Mouse (Mus musculus) spleen, postnatal 10 days (tissue): ENCODE results near the gene Gstp1.
A peak's percentile ranks its signal among the peaks of the same experiment; 100 is the strongest.
"Not testable (repeated sequence)": the region's sequence is repeated elsewhere in the genome, so short reads cannot be mapped to it uniquely, and the experiment has no call there.

ENCODE experiments used
- DNase-seq, 2 experiments: peaks; one replicate each; pipeline ENCODE4 v3.0.0; 2021 to 2022; ENCODE audit warnings: low spot score in 2 of 2

The Gstp1 gene

DNA sequence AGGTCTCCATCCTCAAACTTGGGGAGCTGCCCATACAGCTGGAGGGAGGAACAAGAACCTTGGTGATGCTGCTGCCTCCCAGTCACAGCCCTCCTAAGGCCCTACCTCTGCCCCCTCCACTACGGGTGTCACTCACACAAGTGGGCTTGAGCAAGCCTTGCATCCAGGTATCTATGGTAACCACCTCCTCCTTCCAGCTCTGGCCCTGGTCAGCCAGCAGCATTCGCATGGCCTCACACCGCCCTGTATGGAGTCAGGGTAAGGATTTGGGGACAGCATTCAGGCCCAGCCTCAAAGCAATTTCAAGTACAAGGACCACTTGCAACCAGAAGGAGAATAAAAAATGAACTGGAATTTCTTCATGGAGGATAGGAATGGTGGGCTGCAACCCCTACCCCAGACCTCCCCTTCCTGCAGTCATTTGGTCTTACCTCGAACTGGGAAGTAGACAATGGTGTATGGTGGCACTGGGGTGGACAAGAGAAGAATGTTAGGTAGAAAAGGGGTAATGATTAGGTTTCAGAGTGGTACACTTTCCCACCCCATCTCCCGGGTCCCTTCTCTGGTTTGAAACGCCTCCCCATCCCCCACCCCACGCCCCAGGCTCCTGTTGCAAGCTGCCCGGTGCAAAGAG is 514 bp downstream of the Gstp1 start:
- not testable (repeated sequence) for DNase-seq

GRCm38 (mm10) chr19:4036327-4037045 is 1.3 kb downstream of the Gstp1 start:
- no peak for DNase-seq

GRCm38 (mm10) chr19:4033742-4034141 is 4.0 kb downstream of the Gstp1 start:
- no peak for DNase-seq

GRCm38 (mm10) chr19:4033298-4033697 is 4.5 kb downstream of the Gstp1 start:
- DNase-seq = no peak

DNA sequence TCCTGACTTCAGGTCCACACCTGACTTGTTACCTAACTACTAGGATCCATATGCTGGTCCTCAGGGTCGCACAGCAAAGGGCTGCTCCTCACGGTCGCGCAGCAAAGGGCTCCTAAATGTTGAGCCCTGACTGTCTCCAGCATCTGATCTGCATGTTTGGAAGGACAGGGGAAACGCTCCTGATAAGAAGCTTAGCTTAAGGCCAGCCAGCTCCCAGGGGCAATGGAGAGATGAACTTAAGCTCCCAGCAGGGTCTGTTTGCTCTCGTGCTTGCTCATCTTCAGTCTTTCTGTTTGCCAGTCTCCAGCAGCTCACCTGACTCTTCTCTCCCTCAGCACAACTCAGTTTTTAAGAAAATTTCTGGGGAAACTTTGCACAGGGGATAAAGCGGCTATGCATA is 5.1 kb downstream of the Gstp1 start:
- no peak for DNase-seq

DNA sequence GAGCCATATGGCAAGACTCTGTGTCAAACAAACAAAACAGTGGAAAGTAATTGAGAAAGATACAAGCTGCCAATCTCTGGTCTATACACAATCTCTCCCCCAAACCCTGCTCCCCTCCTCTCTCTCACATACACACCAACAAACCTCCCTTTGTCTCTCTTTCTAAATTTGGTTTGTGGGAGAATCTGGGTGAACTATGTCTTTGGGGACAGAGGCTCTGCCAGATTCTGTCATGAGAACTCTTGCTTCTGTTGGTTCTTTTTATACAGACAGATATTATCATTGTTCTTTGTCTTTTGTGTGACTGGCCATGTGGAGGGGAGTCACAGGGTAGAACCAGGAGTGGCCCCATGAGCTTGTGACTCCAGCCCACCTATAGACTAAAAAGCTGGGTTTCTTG is 10.2 kb downstream of the Gstp1 start:
- DNase-seq = no peak

GRCm38 (mm10) chr19:4023185-4023584 is 14.6 kb downstream of the Gstp1 start:
- DNase-seq = no peak

GRCm38 (mm10) chr19:4018743-4019583 is 18.8 kb downstream of the Gstp1 start:
- DNase-seq = peak; percentile 45 to 79

DNA sequence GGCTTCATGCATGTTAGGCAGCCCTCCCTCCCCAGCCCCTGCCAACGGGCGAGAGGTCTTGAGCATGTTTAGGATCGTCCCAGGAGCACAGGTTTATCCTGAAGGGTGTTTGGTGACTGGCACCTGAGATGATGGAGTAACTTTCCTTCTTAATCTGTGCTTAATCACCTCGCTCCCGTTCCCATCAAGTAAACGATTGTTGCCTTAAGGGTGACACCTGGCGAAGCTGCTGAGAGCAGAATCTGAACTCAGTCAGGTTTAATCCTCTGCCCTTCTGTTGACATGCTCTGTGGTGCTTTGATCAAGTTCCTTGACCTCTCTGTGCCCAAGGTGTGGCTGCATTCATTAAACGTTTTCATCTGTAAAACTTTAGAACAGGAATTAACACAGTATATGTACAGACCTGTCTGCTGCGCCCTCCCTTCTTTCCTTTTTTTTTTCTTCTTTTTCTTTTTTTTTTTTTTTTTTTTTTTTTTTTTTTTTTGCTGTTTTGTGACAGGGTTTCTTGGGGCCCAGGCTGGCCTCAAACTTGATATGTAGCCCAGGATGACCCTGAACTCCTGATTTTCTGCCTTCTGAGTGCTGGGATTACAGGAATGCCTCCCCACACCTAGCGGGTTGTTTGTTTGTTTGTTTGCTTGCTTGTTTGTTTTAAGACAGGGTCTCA is 19.7 kb downstream of the Gstp1 start:
- DNase-seq = no peak

DNA sequence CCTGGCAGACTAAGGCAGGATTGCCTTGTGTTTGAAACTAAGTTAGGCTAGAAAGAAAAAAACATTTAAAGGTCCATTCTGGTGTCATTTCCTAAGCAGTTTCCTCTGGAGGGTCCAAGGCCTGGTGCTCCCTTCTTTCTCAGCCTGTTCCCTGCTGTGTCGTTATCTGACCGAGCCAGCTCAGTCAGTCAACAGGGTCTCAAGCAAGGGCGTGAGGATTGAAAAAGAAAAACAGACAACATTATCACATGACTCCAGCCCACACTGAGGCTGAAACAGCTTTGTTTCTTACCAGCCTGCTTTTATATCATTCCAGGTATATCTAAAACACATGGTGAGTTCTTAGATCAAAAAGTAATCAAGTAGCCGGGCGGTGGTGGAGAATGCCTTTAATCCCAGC is 22.1 kb downstream of the Gstp1 start:
- DNase-seq = no peak

DNA sequence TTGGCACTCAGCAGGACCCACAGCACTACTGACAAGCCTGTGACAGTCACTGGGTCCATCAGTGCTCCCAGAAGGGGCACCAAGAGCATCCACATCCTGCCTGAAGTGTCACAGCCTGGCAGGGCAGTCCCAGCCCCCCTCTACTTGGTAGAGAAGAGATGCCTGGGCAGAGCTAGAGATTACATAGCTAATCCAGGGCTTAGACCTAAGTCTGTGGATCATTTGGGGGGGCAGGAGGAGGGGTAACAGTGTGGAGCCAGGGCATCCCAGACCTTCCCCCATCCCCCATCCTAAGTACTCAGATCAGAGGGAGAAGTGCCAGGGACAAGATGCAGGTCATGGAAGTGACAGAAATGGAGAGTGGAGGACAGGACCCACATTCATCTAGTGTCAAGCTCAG is 23.0 kb downstream of the Gstp1 start:
- DNase-seq = no peak

GRCm38 (mm10) chr19:4013066-4013465 is 24.7 kb downstream of the Gstp1 start:
- DNase-seq = no peak

- peak; percentile 88 to 95 for DNase-seq
Observed at GRCm38 (mm10) chr19:4012432-4013022, 25.3 kb downstream of the Gstp1 start, which contains the start of gene Ndufv1. Gene Ndufv1 (minus strand): TSS chr19:4012806.

DNA sequence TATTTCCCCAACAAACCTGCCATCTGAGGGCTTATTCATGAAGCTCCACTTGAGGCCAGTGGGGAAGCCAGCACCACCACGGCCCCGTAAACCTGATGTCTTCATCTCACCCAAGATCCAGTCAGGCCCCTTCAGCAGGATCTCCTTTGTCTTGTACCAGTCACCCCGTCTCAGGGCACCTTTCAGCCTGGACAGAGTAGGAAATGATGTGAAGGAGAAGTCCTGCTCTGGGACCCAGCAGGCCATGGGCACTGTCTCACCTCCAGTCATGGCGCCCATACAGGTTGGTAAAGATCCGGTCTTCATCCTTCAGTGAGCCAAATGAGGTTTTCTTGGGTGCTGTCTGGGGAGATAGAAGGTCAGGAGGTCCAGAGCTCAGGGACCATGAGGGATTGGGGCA is 26.7 kb downstream of the Gstp1 start:
- no peak for DNase-seq

- no peak for DNase-seq
Observed at GRCm38 (mm10) chr19:4005971-4006370, 31.8 kb downstream of the Gstp1 start.

DNA sequence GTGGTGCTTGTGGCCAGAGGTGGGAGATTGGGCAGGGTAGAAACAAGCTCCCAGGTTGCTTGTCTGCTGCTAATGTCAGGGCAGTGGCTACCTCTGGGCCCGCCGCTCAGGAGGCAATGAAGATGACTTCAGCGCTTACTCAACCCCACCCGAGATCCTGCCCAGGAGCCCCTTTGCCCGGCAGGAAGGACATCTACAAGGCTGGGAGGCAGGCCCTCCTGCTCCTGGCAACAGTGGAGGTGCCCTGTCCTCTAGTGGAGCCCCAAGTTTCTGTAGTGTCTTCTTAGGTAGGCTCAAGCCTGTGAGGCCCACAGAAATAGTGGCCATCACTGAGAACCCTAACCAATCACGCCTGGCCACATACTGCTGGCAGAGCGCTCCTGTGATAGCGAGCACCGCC is 32.7 kb downstream of the Gstp1 start:
- no peak for DNase-seq

DNA sequence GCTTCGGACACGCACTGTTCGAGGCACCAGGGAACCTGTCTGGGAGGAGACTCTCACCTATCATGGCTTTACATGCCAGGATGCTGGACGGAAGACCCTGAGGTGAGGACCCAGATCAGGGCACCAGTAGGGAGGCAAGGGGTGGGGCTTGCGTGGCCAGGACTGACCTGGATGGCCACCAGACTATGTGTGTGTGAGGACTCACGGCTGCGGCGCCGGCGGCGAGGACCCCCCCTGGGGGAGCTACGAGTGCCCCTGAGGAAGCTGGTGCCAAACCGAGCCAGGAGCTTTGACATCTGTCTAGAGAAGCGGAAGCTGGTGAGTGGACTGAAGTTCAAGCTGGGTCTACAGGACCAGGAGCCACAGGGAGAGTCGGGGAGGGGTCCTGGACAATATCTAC is 33.5 kb downstream of the Gstp1 start:
- DNase-seq = no peak

GRCm38 (mm10) chr19:4003641-4004040 is 34.1 kb downstream of the Gstp1 start:
- no peak for DNase-seq

- DNase-seq = no peak
Observed at GRCm38 (mm10) chr19:4003112-4003511, 34.7 kb downstream of the Gstp1 start, which contains the start of gene Doc2g. Gene Doc2g (plus strand): TSS chr19:4003313.

GRCm38 (mm10) chr19:4001752-4002151 is 36.0 kb downstream of the Gstp1 start:
- DNase-seq = no peak

DNA sequence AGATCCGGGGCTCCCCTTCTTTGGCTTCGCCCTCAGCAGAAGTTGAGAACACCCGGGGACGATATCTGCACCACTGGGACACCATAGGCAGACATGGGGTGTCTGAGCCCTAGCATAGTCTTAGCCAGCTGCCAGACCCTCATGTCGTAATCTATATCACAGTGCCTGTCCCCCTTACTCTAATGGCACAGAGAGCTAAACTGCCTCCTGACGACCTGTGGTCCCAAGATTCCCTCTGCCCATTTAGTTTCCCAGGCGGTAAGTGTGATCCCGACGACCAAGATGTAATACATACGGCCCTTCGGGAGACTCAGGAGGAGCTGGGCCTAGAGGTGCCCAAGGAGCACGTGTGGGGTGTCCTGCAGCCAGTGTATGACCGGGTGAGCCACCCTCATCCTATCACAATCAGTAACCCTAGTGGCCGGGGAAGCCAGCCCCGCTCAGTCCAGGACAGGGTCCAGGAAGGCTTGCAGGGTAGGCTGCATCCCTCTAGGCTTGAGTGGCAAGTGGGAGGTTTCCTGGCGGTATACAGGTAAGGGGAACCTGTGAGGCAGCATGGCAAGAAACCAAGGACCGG is 36.7 kb downstream of the Gstp1 start:
- no peak for DNase-seq
